In genomic region chr9:94537051-94537917, GRCm38 (mm10) we compare ENCODE assay signal across 7 mouse cellular contexts. TPM values are rescaled to one million over a fixed set of nuclear protein-coding genes. Genes with fewer than 3 reads are reported as not detected.
DNase-seq lines count a peak whose midpoint lies in the region; ATAC-seq lines count a peak whose summit lies in the region.

No protein-coding gene starts in this region.

- H3K9me3 ChIP-seq in embryonic facial prominence, embryonic 10.5 days: no peaks in the 10 kb centered on the region
- H3K9me3 ChIP-seq in limb, embryonic 12.5 days: no peaks in the 10 kb centered on the region
- H3K9me3 ChIP-seq in midbrain, embryonic 14.5 days (ENCODE audit: control insufficient read depth, low read length): no peaks in the 10 kb centered on the region

- WGBS in embryonic facial prominence, embryonic 10.5 days: under 1% methylated on average over 103 of the region's 103 CpGs
- WGBS in limb, embryonic 12.5 days: under 1% methylated on average over 100 of the region's 103 CpGs
- WGBS in midbrain, embryonic 14.5 days: under 1% methylated on average over 99 of the region's 103 CpGs

- no peaks in the 10 kb centered on the region for H3K36me3 ChIP-seq in embryonic facial prominence, embryonic 10.5 days (replicated peaks)
- no peaks in the 10 kb centered on the region for H3K36me3 ChIP-seq in limb, embryonic 12.5 days
- H3K36me3 ChIP-seq in midbrain, embryonic 14.5 days (ENCODE audit: control insufficient read depth, insufficient read depth, low read length): no peaks in the 10 kb centered on the region

- H3K4me1 ChIP-seq in embryonic facial prominence, embryonic 10.5 days: peaks cover 24% of the 10 kb centered on the region
- peaks cover 19% of the 10 kb centered on the region for H3K4me1 ChIP-seq in limb, embryonic 12.5 days (replicated peaks)
- peaks cover 24% of the 10 kb centered on the region for H3K4me1 ChIP-seq in midbrain, embryonic 14.5 days (ENCODE audit: control insufficient read depth, insufficient read depth, low read length)

- H3K9ac ChIP-seq in limb, embryonic 12.5 days (replicated peaks): peak overlapping the region; percentile 85
- peak overlapping the region; percentile 80 for H3K9ac ChIP-seq in midbrain, embryonic 14.5 days (replicated peaks; ENCODE audit: low read length)

- peak overlapping the region; percentile 95 for H3K27ac ChIP-seq in embryonic facial prominence, embryonic 10.5 days (replicated peaks)
- peak overlapping the region; percentile 97 for H3K27ac ChIP-seq in limb, embryonic 12.5 days
- peak overlapping the region; percentile 97 for H3K27ac ChIP-seq in midbrain, embryonic 14.5 days (replicated peaks; ENCODE audit: low read depth, low read length)

- peak overlapping the region; percentile 81 for H3K4me3 ChIP-seq in embryonic facial prominence, embryonic 10.5 days
- peak overlapping the region; percentile 74 for H3K4me3 ChIP-seq in limb, embryonic 12.5 days (replicated peaks)
- H3K4me3 ChIP-seq in midbrain, embryonic 14.5 days (replicated peaks; ENCODE audit: low read depth, low read length): peak overlapping the region; percentile 78

- peak; percentile 22 for ATAC-seq in granulocyte monocyte progenitor cell, adult 5-6 weeks (replicated peaks; ENCODE audit: poor library complexity, severe bottlenecking)
- peak; percentile 43; the same call in 1 of the 2 replicates for ATAC-seq in limb, embryonic 12.5 days (ENCODE audit: insufficient number of reproducible peaks, insufficient read depth, low FRiP score, low TSS enrichment, low read depth)
- peak; percentile 64 for ATAC-seq in midbrain, embryonic 14.5 days (ENCODE audit: low FRiP score, low TSS enrichment)

- peak; percentile 78 for DNase-seq in adrenal gland, postnatal 10 days
- DNase-seq in embryonic facial prominence, embryonic 10.5 days (ENCODE audit: low spot score): peak; percentile 84
- peak; percentile 66 for DNase-seq in kidney, adult 11 months
- DNase-seq in midbrain, embryonic 14.5 days: peak; percentile 85
- DNase-seq in spleen, adult 12 weeks (ENCODE audit: low spot score): peak; percentile 69

- H3K27me3 ChIP-seq in embryonic facial prominence, embryonic 10.5 days (replicated peaks; ENCODE audit: low read depth, poor library complexity, severe bottlenecking): no peaks in the 10 kb centered on the region
- no peaks in the 10 kb centered on the region for H3K27me3 ChIP-seq in limb, embryonic 12.5 days
- H3K27me3 ChIP-seq in midbrain, embryonic 14.5 days (ENCODE audit: control insufficient read depth, insufficient read depth, low read length): no peaks in the 10 kb centered on the region

- H3K4me2 ChIP-seq in limb, embryonic 12.5 days: peak overlapping the region; percentile 81
- H3K4me2 ChIP-seq in midbrain, embryonic 14.5 days (ENCODE audit: low read length): peak overlapping the region; percentile 86

RNA-seq across cellular contexts. Expression of gene 1190002N15Rik, which starts 0.6 kb away (rescaled TPM):
- 10 to 100 TPM; 24.8 to 24.9 TPM for total RNA-seq in adrenal gland, postnatal 10 days (2021)
- 6.4 TPM in 2 replicates for polyA plus RNA-seq in embryonic facial prominence, embryonic 10.5 days (2016; fragmentation: Nextera tagmentation; extraction: Ambion mirVana)
- 13.3 and 14.3 TPM in 2 replicates for total RNA-seq in granulocyte monocyte progenitor cell, adult 5-6 weeks (2014; fragmentation: Nextera tagmentation)
- total RNA-seq in granulocyte monocyte progenitor cell, adult 5-6 weeks (2017): 11.8 and 18.7 TPM in 2 replicates
- polyA plus RNA-seq in limb, embryonic 12.5 days (2016; fragmentation: Nextera tagmentation; extraction: Ambion mirVana): 22.2 and 43.8 TPM in 2 replicates
- 10.6 and 11.9 TPM in 2 replicates for polyA plus RNA-seq in midbrain, embryonic 14.5 days (2014; fragmentation: Nextera tagmentation; extraction: Ambion mirVana)

Comparison
In these comparisons a context has a peak if more than half of its experiments do, and no peak if none do; other contexts are left out.
1. Peak in every context shown above with its lines: DNase-seq, ATAC-seq, H3K4me3 ChIP-seq and H3K27ac ChIP-seq.